Mouse (Mus musculus) midbrain, embryonic 13.5 days (tissue): Measurements from ENCODE around the gene Ostc. TPM values are rescaled to one million over a fixed set of nuclear protein-coding genes. Genes with fewer than 3 reads are reported as not detected.

ENCODE experiments used
- ATAC-seq: fragments of 200-750 bp; cut with Nextera tagmentation; 2 replicates; pipeline ENCODE4 v1.8.0; 2017; ENCODE audit warnings: mild to moderate bottlenecking, moderate TSS enrichment, moderate library complexity
- H3K27ac ChIP-seq: fragments of 300-500 bp; sonication (generic); 2 replicates; pipeline ENCODE4 v1.5.1; 2015; ENCODE audit warnings: inconsistent platforms, mild to moderate bottlenecking, moderate library complexity
- H3K27me3 ChIP-seq: fragments of 300-500 bp; sonication (generic); 2 replicates; pipeline ENCODE4 v1.6.1; 2015; ENCODE audit warnings: mild to moderate bottlenecking, inconsistent platforms
- H3K36me3 ChIP-seq: fragments of 300-500 bp; sonication (generic); 2 replicates; pipeline ENCODE4 v1.6.1; 2015; ENCODE audit warnings: mild to moderate bottlenecking, inconsistent platforms
- H3K4me1 ChIP-seq: fragments of 300-500 bp; sonication (generic); replicated peaks from 2 replicates; pipeline ENCODE4 v1.6.1; 2015; ENCODE audit warnings: inconsistent platforms
- H3K4me2 ChIP-seq: fragments of 300-500 bp; sonication (generic); replicated peaks from 2 replicates; pipeline ENCODE4 v1.6.1; 2015; ENCODE audit warnings: moderate library complexity, mild to moderate bottlenecking, inconsistent platforms
- H3K4me3 ChIP-seq: fragments of 300-500 bp; sonication (generic); replicated peaks from 2 replicates; pipeline ENCODE4 v1.5.1; 2015; ENCODE audit warnings: mild to moderate bottlenecking, inconsistent platforms
- H3K9ac ChIP-seq: fragments of 300-500 bp; sonication (generic); replicated peaks from 2 replicates; pipeline ENCODE4 v1.6.1; 2015; ENCODE audit warnings: mild to moderate bottlenecking, inconsistent platforms
- H3K9me3 ChIP-seq: fragments of 300-500 bp; sonication (generic); 2 replicates; pipeline ENCODE4 v1.6.1; 2016; ENCODE audit warnings: mild to moderate bottlenecking, inconsistent platforms
- WGBS: fragments of 180-500 bp; shearing (Covaris S2); methylation state at CpG from one replicate; pipeline ENCODE4 v1.1.7; 2015; 5-methylcytosine and 5-hydroxymethylcytosine counted together
- polyA plus RNA-seq: library from polyadenylated mRNA; unstranded; fragments of >200 nt; fragmentation: Nextera tagmentation; extraction: Ambion mirVana; gene quantifications from 2 replicates; pipeline ENCODE4 v1.2.1, GENCODE M21; 2015

Ostc gene
- polyA plus RNA-seq, result 242 and 243 TPM in 2 replicates

DNA sequence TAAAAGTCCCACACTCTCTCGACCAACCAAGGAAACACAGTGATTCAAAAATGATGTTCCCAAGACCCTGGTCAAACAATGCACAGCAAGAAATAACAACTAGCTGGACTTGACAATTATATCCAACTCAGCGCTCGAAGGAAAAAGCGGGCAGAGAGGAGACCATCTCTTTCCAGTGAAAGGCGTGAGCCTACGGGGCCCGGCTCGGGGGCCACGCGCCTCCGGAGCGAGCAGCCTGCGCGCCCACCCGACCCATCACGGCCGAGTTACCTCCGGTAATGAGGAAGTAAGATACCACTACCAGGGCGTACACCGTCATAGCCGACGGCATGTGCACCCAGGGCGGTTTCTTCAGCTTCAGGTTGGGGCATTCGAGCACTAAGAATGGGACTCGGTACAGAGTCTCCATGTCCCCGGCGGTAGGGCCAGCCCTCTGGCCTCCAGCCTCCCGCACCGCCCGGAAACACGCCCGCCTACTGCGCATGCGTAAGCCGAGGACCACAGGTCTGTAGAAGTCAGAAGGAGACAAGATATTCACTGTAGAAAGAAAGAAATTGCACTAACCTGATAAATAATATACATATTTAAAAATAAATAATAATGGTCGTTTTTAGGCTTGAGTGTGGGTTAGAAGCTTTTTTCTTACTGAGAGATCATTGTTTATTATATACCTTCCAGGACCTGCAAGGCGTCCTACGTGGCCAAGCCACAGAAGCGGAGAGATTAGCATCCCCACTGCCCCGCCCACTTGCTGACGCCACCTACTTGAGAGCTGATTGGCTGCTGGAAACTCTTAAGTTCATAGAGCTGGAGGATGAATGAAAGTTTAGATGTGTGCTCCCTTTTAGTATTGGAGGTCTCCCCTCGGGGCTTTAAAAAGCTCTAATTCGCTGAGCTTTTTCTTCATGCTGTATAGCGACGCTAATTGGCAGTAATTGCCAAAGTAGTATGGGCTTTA is at the start of gene Ostc:
TSS of gene Ostc (minus strand) at position 478 of the 958 bp plus-strand sequence.
- peak within 1 kb of the TSS; percentile 72 for H3K4me3 ChIP-seq
- peaks cover 24% of the 10 kb centered on the region for H3K4me1 ChIP-seq
- no peaks in the 10 kb centered on the region for H3K27me3 ChIP-seq
- no peaks in the 10 kb centered on the region for H3K9me3 ChIP-seq
- no peaks in the 10 kb centered on the region for H3K36me3 ChIP-seq
- peak within 1 kb of the TSS; percentile 77 for H3K4me2 ChIP-seq
- H3K27ac ChIP-seq, result peak within 1 kb of the TSS; percentile 85
- peak; percentile 97 for ATAC-seq
- under 1% methylated on average over 45 of the region's 45 CpGs for WGBS
- H3K9ac ChIP-seq, result peak within 1 kb of the TSS; percentile 84

DNA sequence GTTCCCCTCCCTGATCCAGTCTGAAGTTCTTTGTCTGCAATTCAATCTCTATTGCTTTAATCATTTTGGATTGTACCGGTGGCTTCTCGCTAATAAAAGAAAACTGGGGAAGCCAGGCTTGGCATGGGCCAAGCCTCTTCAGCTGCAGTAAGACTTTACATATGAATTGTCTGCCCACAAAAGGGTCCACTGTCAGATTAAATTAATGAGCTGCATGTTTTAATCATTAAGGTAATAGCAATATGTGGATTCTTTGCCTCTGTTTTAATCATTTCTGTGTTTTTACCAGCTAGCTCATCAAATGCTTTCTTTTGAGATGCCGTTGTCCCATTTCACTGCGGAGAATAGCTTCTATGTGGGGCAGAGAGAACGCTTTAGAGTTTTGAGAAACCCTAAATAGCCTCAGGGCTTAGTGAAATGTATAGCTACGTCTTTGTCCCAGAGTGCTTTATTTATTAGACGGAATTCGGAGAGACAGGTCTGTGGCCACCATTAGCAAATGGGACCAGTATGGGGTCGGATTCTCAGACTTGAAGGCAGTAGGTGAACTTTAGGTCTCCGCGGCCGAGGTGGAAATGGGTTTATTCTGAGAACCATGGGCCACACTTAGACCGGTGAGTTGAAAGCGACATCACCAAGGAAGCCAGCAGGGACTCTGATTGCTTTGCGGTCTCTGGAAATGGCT is 49.1 kb upstream of the Ostc start:
- WGBS, result 27% methylated on average over 15 of the region's 15 CpGs
- ATAC-seq, result peak; percentile 77
- Histone ChIP-seq H3K9me3 (no peaks in the 10 kb centered on the region), H3K4me1 (peaks cover 30% of the 10 kb centered on the region), H3K4me3 (no peak overlapping the region), H3K27ac (peak overlapping the region; percentile 68), H3K27me3 (no peaks in the 10 kb centered on the region), H3K9ac (no peak overlapping the region), H3K4me2 (peak overlapping the region; percentile 12), H3K36me3 (no peaks in the 10 kb centered on the region)

DNA sequence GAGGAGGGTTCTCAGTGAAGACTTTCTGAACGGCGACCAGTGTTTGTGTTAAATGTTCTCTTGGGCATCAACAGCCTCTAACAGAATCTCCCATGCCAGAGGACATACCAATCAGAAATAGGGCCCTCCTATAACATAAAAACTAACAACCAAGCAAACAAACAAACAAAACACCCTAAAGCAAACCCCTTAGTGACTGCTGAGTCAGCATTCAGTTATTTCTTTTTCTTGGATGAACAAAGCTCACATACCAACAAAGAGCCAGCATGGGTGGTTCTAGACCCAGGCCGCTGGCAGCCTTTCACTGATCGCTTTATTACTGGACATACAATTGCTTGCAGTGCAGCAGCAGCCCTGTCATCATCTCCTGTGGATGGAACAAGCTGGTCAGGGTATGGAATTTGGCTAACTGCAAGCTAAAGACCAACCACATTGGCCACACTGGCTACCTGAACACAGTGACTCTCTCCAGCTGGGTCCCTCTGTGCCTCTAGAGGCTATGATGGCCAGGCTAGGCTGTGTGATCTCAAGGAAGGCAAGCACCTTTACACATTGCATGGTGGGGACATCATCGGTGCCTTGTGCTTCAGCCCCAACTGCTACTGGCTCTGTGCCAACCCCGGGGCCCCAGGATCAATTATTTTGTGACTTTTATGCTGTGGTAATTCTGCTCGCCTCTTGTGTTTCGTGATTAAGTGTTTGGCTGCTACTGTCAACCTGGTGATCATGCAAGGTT is 48.0 kb upstream of the Ostc start:
- ATAC-seq, result peak; percentile 57; the same call in 1 of the 2 replicates
- Histone ChIP-seq H3K4me3 (no peak overlapping the region), H3K27ac (peak overlapping the region; percentile 68), H3K27me3 (no peaks in the 10 kb centered on the region), H3K4me1 (peaks cover 30% of the 10 kb centered on the region), H3K36me3 (no peaks in the 10 kb centered on the region), H3K9me3 (no peaks in the 10 kb centered on the region), H3K4me2 (peak overlapping the region; percentile 12), H3K9ac (no peak overlapping the region)
- WGBS, result 67% methylated on average over 8 of the region's 8 CpGs

DNA sequence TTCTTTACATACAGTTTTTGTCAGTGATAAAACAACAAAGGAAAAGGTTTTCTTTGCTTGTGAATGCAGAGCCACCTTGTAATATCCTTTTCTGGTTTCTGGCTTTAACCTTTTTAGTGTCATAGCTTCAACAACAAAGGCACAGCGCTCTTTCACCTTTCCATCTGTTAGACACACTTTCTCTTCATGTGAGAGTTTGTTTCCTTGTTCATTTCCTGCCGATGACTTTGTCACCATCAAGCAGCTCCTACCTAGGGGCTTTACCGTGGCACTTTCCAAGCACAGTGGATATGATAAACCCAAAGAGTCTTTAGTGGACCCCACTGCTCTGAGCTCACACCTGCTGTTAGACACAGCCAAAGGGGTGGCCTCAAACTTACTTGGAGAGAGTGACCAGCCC is 40.0 kb upstream of the Ostc start:
- H3K27me3 ChIP-seq, result no peaks in the 10 kb centered on the region
- H3K4me1 ChIP-seq, result peaks cover 17% of the 10 kb centered on the region
- ATAC-seq, result no peak
- 86% methylated on average over 3 of the region's 3 CpGs for WGBS
- no peaks in the 10 kb centered on the region for H3K36me3 ChIP-seq
- no peak overlapping the region for H3K27ac ChIP-seq
- H3K4me3 ChIP-seq, result no peak overlapping the region
- no peak overlapping the region for H3K9ac ChIP-seq
- H3K4me2 ChIP-seq, result no peak overlapping the region
- peaks cover 9% of the 10 kb centered on the region; the same call in 1 of the 2 replicates for H3K9me3 ChIP-seq

DNA sequence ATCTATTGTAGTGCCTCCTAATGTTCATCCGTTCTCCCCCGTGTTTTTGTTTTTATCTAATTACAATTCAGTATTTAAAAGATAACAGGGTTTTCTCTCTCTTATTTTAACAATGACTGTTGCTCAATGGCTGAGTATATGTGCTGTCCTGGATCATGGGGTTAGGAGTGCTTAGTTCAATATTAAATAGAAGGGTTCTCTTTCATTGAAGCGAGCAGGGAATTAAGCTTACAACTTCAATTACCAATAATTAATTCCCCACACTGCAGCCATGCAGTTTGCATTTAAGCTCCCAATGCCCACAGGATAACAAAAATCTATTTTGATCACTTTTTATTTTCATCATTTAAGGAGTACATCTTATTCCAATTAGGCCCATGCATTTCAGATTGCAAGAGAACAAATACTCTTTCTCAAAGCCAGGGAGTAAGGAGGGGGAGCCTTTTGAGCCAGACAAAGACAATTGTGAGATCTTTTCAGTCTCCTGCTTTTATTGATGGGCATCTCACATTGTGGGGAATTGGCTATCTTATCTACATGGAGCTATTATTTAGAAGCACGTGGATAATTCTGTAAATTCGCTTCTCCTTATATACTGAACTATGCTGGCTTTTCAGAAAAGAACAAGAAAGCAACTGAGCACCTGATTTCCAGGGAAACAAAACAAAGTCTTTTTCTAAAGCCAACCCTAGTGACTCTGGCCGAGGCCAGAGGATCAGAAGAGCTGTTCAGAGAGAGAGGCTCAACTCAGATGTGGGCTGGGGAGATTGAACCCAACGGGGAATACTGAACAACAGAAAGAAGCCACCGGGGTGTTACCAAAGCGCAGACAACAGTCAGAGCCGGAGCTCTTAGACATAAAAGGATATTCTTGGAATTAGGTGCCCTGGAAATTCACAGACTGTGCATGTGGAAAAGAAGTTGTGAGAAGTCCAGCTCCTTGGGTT is 37.7 kb upstream of the Ostc start:
- H3K27ac ChIP-seq, result peak overlapping the region; percentile 77
- H3K4me2 ChIP-seq, result no peak overlapping the region
- H3K4me1 ChIP-seq, result peaks cover 17% of the 10 kb centered on the region
- no peaks in the 10 kb centered on the region for H3K27me3 ChIP-seq
- ATAC-seq, result 0 out of 2 replicates have a peak, but pooled peaks have one; percentile 53
- WGBS, result 15% methylated on average over 10 of the region's 10 CpGs
- H3K4me3 ChIP-seq, result no peak overlapping the region
- H3K9me3 ChIP-seq, result peaks cover 9% of the 10 kb centered on the region; the same call in 1 of the 2 replicates
- no peak overlapping the region for H3K9ac ChIP-seq
- H3K36me3 ChIP-seq, result no peaks in the 10 kb centered on the region

DNA sequence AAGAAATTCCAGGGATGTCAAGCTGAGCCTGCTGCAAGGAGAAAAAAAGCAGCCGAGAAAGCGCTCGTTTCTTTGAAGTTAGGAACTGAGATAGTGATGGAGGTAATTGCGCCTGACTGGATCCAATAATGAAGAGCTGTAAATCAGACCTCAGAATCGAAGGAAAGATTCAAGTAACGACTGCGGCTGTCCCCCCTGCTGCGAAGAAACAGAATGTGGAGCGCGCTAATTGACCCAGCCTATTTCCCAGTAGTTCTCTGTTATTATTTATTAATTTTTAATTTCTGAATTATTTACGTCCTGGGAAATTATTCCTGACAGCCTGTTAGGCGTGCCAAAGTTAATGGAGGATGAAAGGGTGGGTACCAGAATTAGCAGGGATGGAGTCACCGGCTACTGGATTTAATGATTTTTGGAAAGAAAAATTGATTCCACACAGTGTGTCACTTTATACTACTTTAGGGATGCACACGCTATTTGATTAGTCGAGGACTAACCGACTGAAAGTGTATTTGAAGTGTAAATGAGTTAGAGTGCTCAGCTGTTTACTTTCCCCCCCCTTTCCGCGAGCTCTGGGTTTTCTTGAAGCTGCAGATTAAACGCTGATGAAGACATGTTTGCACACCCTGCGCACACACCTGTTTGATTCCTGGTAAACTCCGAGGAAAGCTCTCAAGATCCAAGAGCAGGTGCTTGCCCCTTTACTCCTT is 28.6 kb upstream of the Ostc start:
- peak overlapping the region; percentile 5; the same call in 1 of the 2 replicates for H3K4me2 ChIP-seq
- WGBS, result 39% methylated on average over 21 of the region's 21 CpGs
- no peak overlapping the region for H3K9ac ChIP-seq
- no peaks in the 10 kb centered on the region for H3K9me3 ChIP-seq
- H3K27ac ChIP-seq, result peak overlapping the region; percentile 9; the same call in 1 of the 2 replicates
- H3K4me3 ChIP-seq, result no peak overlapping the region
- ATAC-seq, result peak; percentile 76
- no peaks in the 10 kb centered on the region; the same call in 1 of the 2 replicates for H3K27me3 ChIP-seq
- H3K4me1 ChIP-seq, result peaks cover 9% of the 10 kb centered on the region
- no peaks in the 10 kb centered on the region for H3K36me3 ChIP-seq

DNA sequence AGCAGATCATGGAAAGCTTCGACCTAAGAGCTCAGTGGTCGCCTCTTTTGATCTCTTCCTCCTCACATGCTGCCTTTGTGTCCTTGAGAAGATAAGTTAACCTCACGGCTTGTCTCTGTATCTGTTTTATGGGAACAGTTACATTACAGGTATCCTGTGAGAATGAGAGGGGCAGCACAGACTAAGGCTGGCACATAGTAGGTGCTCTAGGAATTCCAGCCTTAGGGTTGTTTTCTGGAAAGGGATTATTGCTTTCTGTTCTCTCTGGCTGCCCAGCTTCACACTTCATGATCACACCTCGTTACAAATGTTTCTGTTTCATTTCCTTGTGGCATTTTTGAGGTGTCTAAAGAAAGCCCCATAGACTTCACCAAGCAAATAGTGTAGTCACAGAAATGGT is 27.5 kb upstream of the Ostc start:
- Histone ChIP-seq H3K27ac (peak overlapping the region; percentile 46), H3K4me2 (no peak overlapping the region), H3K9me3 (no peaks in the 10 kb centered on the region), H3K9ac (no peak overlapping the region), H3K27me3 (no peaks in the 10 kb centered on the region; the same call in 1 of the 2 replicates), H3K4me3 (no peak overlapping the region), H3K4me1 (peaks cover 9% of the 10 kb centered on the region), H3K36me3 (no peaks in the 10 kb centered on the region)
- 55% methylated on average over 4 of the region's 4 CpGs for WGBS
- ATAC-seq, result no peak

DNA sequence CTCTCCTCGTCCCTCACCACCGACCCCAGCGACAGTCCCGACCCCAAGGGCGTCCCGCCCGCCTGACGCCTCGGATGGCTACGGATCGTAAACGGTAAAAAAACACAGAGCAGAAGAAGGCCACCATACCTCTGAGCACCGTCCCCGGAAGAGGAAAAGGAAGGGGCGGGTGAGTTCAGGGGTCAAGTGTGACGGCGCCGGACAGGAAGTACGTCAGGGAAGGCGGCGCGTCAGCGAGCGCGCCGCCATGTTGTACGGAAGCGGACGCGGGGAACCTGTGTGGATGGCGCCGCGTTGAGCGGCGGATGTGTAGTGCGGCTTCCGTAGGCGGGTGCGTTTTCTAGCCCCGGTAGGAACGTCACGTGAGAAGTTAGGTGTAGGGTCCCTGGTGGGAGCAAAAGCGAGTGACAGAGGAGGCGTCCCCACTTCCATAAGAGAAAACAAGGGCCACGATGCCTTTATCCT is 21.0 kb upstream of the Ostc start, which contains the start of gene Rpl34:
TSS of gene Rpl34 (minus strand) at position 210 of the 465 bp plus-strand sequence.
- no peaks in the 10 kb centered on the region for H3K9me3 ChIP-seq
- ATAC-seq, result peak; percentile 99
- H3K27me3 ChIP-seq, result no peaks in the 10 kb centered on the region; the same call in 1 of the 2 replicates
- peaks cover 38% of the 10 kb centered on the region for H3K36me3 ChIP-seq
- peak within 1 kb of the TSS; percentile 98 for H3K9ac ChIP-seq
- H3K27ac ChIP-seq, result peak within 1 kb of the TSS; percentile 92
- H3K4me2 ChIP-seq, result peak within 1 kb of the TSS; percentile 91
- WGBS, result under 1% methylated on average over 45 of the region's 45 CpGs
- H3K4me3 ChIP-seq, result peak within 1 kb of the TSS; percentile 98
- H3K4me1 ChIP-seq, result peaks cover 26% of the 10 kb centered on the region

DNA sequence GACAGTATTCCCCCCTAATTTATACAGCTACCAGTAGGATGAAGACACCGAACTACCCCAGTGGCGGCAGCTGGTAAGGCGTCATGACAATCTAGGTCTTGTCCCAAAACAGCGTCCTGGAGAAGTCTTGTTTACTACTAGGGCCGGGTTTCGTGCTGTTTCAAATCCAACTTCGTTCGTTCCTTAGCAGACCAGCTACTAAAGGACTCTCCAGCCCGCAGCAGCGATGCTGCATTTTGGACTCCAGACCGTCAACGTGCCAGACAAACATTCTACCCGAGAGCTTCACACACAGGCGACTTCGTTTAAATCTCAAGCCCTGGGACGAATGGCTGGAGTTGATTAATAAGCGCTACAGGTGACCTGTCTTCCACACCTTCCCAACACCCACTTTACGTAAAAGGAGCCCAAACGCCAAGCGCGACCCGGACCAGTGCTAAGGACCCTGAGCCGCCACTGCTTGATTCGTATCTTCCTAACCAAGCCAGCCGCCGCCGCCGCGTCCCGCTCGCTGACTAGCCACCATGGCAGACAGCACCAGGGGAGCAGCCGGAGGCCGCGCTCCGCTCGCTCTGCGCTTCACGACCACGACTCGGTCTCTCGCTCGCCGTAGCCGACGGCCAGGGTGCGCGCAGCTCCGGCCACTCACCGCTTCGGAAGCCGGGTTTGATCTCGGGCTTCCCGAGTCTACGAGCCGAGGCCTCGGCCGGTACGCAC is 20.4 kb upstream of the Ostc start:
- H3K9ac ChIP-seq, result peak overlapping the region; percentile 98
- peak overlapping the region; percentile 91 for H3K4me2 ChIP-seq
- peaks cover 26% of the 10 kb centered on the region for H3K4me1 ChIP-seq
- H3K4me3 ChIP-seq, result peak overlapping the region; percentile 98
- H3K36me3 ChIP-seq, result peaks cover 41% of the 10 kb centered on the region
- H3K27me3 ChIP-seq, result no peaks in the 10 kb centered on the region; the same call in 1 of the 2 replicates
- H3K9me3 ChIP-seq, result no peaks in the 10 kb centered on the region
- no peak for ATAC-seq
- H3K27ac ChIP-seq, result peak overlapping the region; percentile 92
- under 1% methylated on average over 58 of the region's 58 CpGs for WGBS
